Mouse (Mus musculus): ENCODE measurements around the gene P2ry6.

P2ry6 gene

DNA sequence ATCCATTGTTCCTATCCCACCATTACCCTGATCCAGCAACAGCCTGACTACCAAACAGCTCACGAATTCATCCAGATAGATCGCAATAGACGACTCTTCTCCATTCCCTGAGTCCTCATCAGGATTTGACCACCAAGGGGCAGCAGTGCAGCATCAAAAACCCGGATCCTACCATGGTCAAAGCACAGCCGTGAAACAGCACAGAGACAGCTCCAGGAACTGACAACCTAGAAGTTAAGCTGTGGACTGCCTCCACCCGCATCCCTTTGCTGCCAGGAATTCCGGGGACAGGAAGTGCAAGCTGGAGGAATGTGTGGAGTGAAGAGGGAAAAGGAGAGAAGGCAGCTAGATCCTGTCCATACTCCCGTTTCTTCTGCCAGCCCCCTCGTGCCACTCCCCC lies 13.6 kb upstream of the P2ry6 start:
- no peak for DNase-seq (ENCODE audit: low spot score)

DNA sequence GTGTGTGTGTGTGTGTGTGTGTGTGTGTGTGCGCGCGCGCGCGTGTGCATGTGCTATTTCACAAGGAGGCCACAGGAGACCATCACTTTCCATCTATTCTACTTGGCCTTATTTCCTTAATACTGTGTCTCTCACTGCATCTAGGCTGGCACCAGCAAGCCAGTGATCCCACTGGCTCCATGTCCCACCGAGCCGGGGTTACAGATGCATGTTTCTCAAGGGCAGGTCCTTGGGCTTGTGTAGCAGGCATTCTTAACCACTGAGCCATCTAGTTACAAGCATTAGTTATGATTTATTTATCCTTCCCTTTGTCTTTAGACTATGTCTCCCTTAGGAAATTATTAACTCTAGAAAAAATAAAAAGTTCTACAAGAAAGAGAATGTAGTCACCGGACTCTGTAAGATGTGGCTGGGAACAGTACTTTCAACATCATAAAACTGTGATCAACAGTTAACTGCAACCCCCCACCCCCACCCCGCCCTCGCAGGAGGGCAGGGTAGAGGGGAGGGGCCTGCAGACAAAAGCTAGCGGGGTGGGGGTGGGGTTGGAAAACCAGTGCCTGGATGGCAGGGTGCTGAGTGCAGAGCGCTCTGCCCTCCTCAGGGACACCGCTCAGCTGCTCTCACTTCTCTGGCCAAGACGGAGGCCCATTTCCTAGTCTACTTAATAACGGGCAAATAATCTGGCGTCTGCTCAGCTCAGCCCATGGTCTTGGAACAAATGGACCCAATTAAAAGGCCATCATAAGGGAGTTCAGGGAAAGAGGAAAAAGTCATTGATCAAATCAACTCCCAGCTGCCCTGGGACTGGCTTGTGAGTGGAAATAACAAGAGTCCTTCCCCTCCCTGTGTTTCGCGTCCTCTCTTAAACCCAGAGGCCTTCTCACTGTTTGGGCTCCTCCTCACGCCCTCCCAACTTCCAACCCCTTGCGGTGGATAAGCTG lies 10.3 kb upstream of the P2ry6 start:
- no peak for DNase-seq (ENCODE audit: low spot score)

DNA sequence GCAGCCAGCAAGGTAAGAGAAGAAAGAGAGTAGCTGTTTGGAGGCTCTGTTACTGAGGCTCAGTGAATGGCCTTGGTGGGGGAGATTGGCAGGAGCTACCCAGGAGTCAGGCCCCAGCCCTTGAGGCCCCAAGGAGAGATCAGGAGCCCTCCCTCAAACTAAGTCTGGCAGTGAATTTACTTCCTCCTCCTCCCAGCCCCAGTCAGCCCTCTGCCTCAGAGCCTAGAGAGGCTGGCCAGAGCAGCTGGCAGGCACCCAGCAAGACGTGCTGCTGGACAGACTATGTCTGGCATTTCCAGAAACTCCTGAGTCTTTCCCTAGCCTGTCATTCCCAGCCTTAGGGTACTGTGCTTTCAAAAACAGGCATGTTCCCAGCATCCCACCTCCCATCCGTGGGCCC lies 4.7 kb upstream of the P2ry6 start:
- no peak for DNase-seq (ENCODE audit: low spot score)

DNA sequence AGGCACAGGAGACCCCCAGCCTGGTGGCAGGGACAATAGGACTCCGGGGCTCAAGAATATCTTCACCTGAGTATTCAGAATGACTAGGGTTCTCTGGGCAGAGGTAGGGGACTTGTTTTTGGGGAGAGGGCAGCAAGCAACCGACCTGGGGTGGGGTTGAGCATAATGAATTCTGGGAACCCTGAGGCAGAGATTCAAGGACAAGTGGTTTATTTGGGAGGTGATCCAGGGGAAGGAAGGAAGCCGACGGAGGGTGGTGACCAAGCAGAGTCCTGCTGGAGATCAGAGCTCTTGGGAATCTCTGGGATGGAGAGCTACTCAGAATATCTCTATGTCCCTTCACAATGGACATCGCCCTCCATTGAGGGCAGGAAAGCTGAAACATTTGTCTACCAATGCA lies 3.7 kb upstream of the P2ry6 start:
- DNase-seq (ENCODE audit: low spot score), result no peak

DNA sequence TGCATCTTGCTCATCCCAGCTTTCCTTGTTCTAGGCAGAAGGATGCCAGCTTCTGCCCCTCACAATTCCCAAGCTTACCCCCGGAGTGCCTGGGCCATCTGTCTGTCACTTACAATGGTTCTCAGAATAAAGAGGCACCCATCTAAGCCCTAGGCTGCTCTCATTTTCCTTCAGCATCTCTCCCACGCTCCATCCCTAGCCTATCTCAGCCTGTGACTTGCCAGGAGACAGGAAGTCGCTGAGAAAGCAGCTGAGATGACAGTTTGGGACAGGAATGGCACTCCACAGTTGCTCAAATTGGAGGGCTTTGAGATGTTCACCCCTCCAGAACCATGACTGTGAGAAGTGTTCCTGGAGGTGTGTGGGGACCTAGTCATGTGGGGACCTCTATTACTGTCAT lies 1.6 kb downstream of the P2ry6 start:
- DNase-seq (ENCODE audit: low spot score), result no peak

DNA sequence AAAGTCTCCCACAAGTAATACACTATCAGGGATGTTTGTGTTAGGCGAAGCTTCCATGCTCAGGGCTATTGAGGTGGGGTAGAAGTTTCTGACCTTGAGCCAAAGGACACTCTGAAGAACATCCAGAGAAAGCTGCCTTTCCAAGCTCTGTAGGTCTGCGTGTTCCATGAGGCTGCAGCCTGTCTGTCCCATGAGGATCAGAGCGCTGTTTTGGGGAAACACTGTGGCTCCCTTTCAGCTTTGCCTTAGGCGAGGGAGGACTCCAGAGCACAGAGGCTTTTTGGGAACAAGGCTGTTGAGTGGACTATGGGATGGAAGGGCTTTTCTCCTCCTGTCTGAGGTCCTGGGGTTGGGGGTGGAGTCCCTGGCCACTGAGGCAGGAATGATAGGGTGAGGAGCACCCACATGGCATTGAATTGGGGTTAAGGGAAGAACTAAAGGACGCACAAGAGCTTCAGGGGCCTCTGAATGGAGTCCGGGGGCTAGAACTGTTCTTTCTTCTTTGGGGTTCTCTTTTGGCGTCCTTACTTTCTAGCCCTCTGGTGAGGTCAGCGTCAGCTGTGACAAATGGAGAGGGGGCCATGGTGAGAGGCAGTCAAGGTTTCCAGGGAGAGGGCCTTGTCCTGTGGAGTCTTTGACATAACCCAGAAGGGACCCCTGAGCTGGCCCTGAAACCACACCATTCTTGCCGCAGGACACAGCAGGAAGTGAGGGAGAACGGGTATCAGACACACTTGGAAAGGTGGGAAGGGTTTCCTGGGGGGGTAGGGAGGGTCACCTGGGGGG lies 5.4 kb downstream of the P2ry6 start:
- no peak for DNase-seq (ENCODE audit: low spot score)

DNA sequence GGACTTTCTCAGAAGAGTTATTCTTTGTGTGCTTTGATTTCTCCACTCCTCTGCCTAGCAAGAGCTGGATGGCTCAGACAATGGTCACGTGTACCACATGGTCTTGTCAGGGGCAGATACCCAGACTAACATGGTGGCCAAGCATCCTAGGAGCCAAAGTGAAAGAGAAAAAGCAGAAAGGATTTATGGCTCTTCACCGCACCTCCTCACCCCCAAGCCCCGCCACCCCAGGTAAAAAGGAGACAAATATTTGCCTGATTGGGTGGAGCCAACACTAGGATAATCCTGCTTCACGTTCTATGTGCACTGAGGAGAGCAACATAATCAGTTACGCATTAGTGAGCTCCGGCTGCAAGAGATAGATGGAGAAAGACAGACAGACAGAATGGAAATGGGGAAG lies 6.1 kb downstream of the P2ry6 start:
- no peak for DNase-seq (ENCODE audit: low spot score)

DNA sequence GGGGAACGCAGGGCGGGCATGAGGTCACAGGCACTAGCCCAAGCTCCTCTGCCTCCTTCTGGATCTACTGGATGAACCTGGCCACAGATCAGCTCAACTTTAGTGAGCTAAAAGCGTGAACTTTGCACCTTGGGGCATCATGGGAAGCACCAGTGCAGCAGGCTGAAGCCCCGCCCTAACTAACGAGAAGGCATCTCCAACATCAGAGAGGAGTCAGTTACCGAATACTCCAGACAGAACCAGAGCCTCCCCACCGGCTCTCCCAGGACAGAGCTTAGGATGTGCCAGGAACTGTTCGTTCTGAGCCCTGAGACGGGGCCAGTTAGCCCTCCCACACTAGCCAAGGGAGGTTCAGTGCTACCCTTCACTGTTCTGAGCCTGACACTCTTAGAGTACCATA lies 6.6 kb downstream of the P2ry6 start:
- no peak for DNase-seq (ENCODE audit: low spot score)

DNA sequence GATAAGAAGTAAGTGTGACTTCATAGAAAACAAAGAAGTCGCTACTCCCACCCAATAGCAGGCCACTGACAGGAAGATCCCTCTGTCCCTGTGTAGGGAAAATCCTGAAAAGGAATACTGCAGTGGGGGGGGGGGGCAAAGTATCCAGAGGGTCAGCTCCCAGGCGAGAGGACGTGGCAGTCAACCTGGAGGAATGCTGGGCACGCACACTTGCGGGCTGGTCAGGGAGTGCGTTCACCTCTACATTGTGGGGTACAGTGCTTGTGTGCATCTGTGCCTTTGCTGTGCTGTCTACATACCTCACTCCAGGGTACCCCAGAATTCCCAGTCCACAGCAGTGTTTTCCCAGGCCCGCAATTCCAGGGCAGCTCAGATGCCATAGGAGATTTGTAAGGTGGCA lies 8.4 kb downstream of the P2ry6 start:
- DNase-seq (ENCODE audit: low spot score), result no peak

DNA sequence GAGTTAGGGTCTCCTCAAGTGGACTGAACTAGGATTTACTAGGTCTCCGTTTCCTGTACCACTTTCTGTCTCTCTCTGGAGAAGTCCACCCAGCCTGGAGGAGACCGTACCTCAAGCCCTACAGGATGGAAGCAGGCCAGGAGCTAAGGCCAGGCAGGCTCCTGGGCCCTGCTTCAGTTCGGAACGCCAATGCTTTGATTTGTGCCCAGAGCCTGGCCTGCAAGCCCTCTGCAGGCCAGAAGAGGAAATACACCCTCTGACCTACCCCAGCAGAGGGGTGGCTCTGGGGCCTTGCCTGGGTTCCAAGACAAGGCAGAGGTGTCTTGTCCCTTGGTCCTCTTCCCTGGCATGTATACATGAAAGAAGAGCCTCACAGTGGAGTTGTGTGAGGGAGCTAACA lies 9.4 kb downstream of the P2ry6 start:
- no peak for DNase-seq (ENCODE audit: low spot score)

DNA sequence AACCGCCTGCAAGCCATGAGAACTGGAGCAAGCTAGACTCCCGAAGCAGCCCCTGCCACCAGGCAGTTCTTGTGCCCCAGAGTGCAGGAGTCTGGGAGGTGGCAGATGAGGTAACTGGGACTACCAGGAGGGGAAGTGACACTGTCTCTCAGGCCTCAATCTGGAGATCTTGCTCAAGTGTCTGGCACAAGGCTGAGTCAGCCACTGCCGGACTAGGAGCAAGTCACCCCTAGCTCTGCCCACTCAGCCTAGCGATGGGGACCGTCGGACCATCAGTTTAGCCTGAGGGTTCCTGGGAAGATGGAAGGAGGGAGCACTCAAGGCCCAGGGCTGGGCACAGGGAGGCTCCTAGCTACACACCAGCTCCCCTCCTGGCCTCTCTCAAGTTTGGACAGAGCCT lies 10.2 kb downstream of the P2ry6 start:
- no peak for DNase-seq (ENCODE audit: low spot score)

DNA sequence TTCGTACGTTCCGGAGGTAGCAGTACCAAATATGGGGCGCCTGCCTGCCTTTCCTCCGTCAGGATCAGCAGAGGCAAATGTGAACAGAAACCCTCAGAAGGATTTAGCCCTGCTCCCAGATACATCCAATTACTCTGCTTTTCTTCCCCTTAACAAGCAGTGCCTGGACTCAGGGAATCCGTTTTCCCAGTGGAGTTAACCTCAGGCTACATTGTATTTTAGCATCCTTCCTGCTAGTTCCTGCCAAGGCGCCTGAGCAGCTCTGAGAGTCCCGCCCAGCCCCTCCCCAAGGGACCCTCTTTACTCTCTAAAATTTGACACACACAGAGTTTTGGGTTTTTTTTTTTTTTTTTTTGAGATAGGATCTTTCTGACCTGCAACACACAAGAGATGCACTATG lies 11.1 kb downstream of the P2ry6 start:
- no peak for DNase-seq (ENCODE audit: low spot score)

DNA sequence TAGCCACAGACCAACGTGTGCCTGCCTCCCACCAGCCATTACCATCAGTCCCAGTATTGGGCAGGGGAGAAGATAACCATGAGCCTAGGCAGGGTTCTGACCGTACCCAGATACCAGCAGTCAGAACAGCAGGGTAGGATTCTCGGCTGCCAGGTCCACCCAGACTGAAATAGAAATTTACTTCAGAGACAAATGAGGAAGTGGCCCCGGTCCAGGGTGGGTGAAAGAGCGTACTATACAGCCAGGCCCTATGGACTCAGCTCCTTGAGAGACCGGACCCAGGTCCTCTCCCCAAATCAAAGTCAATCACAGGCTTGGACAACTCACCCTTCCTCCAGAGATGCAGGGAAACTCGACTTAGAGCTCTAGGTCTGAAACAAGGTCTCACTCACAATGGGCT lies 13.3 kb downstream of the P2ry6 start:
- no peak for DNase-seq (ENCODE audit: low spot score)

DNA sequence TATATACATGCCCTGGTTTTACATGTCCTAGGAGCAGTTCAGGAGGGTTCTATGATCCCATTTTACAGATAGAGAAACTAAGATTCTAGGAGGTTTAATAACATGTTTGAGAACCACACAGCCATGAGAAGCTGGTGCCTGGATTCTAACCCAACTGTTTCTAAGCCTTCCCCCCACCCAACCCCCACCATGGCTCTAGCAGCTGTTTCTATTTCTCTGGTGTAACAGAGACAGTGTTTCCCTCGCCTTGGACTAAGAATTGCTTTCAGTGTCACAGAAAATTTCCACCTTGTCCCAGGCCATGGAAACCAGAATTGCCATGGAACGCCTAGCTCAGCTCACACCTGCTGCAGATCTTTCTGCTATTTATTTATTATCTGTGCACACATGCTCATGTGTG lies 14.0 kb downstream of the P2ry6 start:
- no peak for DNase-seq (ENCODE audit: low spot score)

DNA sequence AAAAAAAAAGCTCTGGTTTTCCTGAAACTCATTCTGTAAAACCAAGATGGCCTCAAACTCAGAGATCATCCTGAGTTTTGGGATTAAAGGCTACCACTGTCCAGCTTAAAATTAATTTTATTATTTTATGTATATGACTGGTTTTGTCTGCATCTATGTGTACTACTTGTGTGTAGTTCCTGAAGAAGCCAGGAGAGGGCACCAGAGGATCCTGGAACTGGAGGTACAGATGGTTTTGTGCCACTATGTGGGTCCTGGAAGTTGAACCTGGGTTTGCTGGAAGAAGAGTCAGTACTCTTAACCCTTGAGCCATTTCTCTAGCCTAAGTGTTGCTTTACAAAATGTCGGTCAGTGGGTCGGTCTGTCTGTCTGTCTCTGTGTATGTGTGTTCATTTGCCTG lies 16.0 kb downstream of the P2ry6 start:
- DNase-seq (ENCODE audit: low spot score), result peak; percentile 31

DNA sequence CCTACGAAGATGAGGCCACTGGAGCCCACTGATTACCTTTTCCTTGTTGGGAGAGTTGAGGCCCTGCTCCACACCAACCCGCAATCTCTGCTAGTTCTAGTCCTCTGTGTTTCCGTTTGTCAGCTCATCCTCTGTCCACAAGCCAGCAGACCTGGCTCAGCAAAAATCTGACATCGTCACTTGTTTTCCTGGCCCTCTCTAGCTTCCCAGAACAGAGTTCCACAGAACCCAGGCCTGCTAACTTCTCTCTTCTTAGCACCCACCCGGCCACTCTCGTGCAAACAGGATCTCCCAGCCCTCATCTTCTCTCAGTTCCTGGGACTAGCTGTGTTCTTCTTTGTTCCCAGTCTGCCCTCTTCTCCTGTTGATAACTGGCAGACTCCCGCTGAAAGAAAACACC lies 21.8 kb downstream of the P2ry6 start:
- no peak for DNase-seq (ENCODE audit: low spot score)

DNA sequence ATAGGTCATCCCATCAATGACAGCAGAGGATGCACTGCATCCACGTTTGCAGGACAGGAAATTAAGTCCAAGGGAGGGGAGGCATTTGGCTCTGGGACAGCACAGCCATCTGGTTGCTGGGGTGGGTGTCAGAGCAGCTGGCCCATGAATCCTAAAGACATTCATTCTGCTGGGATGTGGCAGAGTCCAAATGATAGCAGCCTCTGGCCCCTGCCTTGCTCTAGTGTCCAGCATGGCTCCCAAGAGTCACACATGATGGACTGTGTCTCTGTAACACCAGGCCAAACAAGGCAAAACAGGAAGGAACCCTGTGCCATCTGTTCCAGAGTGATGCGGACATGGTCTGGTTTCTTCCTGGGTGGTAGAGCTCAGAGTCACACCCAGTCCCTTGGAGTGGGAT lies 22.5 kb downstream of the P2ry6 start:
- no peak for DNase-seq (ENCODE audit: low spot score)

DNA sequence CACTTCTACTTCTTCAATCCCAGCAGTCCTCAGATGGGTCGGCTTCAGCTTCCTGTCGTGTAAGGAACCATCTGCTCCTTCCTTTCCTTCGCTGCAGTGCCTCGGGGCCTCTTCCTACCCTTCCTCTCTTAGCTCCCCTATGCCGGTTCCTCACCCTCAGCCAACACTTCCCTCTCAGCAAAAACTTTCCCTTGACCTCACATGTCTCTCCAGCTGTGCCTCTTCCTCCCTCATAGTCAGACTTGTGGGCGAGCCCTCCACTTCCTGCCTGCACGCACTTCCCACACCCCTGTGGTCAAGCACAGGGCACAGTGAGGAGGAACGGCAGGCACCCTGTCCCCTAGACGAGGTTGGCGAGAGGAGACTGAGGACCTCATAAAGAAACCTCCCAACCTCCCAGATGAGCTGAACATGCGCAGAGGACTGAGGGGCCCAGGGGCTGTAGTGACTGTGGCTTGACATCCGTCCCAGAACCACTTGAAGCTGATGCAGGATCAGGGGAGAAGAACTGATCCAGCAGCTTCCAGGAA lies 23.9 kb downstream of the P2ry6 start:
- no peak for DNase-seq (ENCODE audit: low spot score)

DNA sequence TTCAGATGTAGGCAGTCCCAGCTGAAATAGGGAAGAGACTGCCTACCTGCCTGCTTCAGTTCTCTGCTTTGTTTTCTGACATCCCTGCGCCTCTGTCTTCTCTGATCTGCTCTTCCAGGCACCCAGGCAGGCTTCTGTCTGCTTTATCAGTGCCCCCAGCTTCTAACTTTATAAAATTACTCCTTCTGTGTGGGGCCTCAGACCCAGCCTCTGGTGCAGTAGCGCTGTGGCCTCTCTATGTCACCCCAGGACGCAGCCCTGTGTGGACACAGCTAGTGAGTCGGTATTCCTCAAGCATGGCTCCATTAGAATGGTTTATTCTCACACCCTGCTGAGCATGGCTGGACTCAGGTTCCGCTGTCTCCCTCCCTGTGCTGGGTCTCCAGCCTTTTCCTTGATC lies 24.4 kb downstream of the P2ry6 start:
- DNase-seq (ENCODE audit: low spot score), result no peak

DNA sequence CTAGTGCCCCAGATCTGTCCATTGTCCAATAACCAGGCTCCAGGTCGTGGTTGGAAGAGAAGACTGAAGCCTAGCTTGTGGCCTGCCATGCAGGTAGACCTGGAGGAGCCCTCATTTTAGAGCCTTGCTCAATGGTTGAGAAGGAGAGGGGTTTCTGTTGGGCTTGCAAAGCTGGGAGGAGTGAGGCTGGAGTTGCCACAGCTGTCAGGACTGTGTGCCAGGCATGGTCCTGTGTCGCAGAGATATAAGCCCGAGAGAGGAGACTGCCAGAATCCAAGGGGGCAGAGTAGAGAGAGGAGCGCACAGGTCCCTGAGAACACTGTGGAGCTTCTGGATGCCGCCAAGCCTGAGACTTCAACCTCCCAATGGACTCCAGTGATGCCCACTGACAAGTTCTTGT lies 29.7 kb downstream of the P2ry6 start:
- DNase-seq (ENCODE audit: low spot score), result no peak

DNA sequence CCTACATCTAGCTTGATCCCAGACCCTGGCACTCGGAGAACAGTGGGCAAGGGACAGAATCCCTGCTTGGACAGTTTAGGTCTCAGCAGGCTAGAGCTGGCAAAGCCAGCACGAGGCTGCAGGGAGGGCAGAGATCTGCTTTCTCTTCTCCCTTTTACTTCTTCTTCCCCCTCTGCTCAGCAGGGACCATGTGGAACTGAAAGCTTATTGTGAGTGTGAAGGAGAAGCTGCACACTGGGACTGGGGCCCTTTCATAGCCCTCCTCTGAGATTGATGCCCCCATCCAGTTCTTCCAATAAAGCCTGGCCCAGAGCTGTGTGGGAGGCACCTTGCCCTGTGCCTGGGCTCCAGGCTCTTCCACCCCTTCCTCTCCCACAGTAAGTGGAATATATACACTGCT lies 30.1 kb downstream of the P2ry6 start:
- no peak for DNase-seq (ENCODE audit: low spot score)

DNA sequence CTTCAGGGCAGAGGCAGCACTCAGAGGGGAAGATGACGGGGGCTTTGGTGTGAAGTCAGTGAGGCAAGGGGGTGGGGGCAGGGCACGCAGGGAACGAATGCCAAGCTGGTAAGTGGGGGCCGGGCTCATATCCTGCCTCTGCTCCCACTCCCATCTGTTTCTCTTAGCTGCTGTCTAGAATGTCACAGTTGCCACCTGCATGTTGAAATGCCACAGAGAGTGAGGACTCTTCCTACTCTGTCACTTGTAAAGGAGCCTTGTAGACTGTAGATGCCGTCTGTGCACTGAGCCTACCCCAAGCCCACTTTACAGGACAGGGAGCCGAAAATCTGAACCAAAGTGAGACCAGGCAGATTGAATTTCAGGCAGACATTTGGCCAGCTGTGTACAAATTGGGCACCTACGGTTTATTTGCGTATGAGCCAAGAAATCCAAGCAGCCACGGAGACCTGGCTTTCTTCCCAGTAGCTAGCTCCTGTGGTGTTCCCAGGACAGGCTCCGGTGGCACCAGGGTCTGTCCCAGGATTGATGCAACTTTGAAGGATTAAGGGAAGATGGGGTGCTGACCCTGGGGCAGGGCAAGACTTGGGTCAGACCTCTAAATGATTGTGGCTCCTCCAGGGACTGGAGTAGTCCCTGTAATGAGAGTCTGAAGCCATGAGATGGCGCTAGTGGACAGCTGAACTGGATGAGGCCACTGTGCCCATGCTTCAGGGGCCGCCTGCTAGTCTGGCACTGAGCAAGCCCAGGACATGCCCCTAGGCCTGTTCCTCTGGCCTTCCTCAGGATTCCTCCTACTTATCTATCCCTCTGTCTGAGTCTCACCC lies 31.4 kb downstream of the P2ry6 start:
- DNase-seq (ENCODE audit: low spot score), result peak; percentile 50

All from c-Kit-positive CD71-positive TER-119-positive erythroid progenitor cells, embryonic 14.5 days (primary cell).